Mouse (Mus musculus) hindbrain, embryonic 16.5 days (tissue): Measurements from ENCODE around the gene Plpp3. TPM values are rescaled to one million over a fixed set of nuclear protein-coding genes. Genes with fewer than 3 reads are reported as not detected.
"Not testable (repeated sequence)": the region's sequence is repeated elsewhere in the genome, so short reads cannot be mapped to it uniquely, and the experiment has no call there.

Experiments used
- ATAC-seq: fragments of 200-750 bp; cut with Nextera tagmentation; 2 replicates; pipeline ENCODE4 v1.8.0; 2017; ENCODE audit warnings: moderate TSS enrichment, moderate library complexity
- H3K27ac ChIP-seq: fragments of 300-500 bp; sonication (generic); 2 replicates; pipeline ENCODE4 v1.5.1; 2014; ENCODE audit warnings: low read depth, mild to moderate bottlenecking, control low read depth, low read length, moderate library complexity
- H3K27me3 ChIP-seq: fragments of 300-500 bp; sonication (generic); replicated peaks from 2 replicates; pipeline ENCODE4 v1.6.1; 2014; ENCODE audit warnings: low read length; ENCODE audit not compliant: control insufficient read depth, insufficient read depth
- H3K36me3 ChIP-seq: fragments of 300-500 bp; sonication (generic); 2 replicates; pipeline ENCODE4 v1.6.1; 2014; ENCODE audit warnings: mild to moderate bottlenecking, low read length, moderate library complexity, mixed read lengths; ENCODE audit not compliant: control insufficient read depth, insufficient read depth
- H3K4me1 ChIP-seq: fragments of 300-500 bp; sonication (generic); 2 replicates; pipeline ENCODE4 v1.6.1; 2014; ENCODE audit warnings: low read depth, low read length; ENCODE audit not compliant: control insufficient read depth, insufficient read depth
- H3K4me2 ChIP-seq: fragments of 300-500 bp; sonication (generic); 2 replicates; pipeline ENCODE4 v1.6.1; 2014; ENCODE audit warnings: mild to moderate bottlenecking, low read length, control low read depth, moderate library complexity
- H3K4me3 ChIP-seq: fragments of 300-500 bp; sonication (generic); 2 replicates; pipeline ENCODE4 v1.5.1; 2014; ENCODE audit warnings: mild to moderate bottlenecking, low read length, control low read depth, moderate library complexity
- H3K9ac ChIP-seq: fragments of 300-500 bp; sonication (generic); 2 replicates; pipeline ENCODE4 v1.6.1; 2014; ENCODE audit warnings: low read depth, mild to moderate bottlenecking, control low read depth, low read length, moderate library complexity
- H3K9me3 ChIP-seq: fragments of 300-500 bp; sonication (generic); 2 replicates; pipeline ENCODE4 v1.6.1; 2014; ENCODE audit warnings: mild to moderate bottlenecking, low read length, moderate library complexity; ENCODE audit not compliant: control insufficient read depth
- WGBS: fragments of 180-500 bp; shearing (Covaris S2); extraction: QIAGEN DNeasy Blood & Tissue Kit; methylation state at CpG from one replicate; pipeline ENCODE4 v1.1.7; 2014; 5-methylcytosine and 5-hydroxymethylcytosine counted together
- polyA plus RNA-seq: library from polyadenylated mRNA; unstranded; fragments of >200 nt; fragmentation: Nextera tagmentation; extraction: Ambion mirVana; gene quantifications from 2 replicates; pipeline ENCODE4 v1.2.1, GENCODE M21; 2015

Gene Plpp3
- polyA plus RNA-seq, 1 experiment from 2014 or later = 122 TPM

DNA sequence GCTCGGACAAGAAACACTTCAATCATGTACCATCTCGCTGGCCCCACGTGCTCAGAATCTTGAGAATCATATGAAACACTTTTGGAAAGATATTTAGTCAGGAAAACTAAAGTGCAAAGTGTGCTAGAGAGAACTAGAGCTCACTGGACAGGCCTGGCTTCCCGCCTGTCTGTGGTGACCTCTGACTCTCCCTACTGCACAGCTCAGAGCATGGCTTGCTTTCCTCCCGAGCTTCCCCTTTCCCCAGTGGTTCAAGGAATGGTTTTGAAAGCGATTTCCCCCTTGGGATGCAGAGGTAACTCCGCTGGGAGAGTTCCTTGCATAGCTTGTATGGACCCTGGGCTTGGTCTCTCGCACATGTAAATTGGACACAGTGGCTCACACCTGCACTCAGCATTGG, 107.9 kb downstream of the Plpp3 start:
- 87% methylated on average over 8 of the region's 8 CpGs for WGBS
- no peak overlapping the region for H3K27ac ChIP-seq
- no peak for ATAC-seq
- no peaks in the 10 kb centered on the region for H3K36me3 ChIP-seq
- no peak overlapping the region for H3K9ac ChIP-seq
- no peaks in the 10 kb centered on the region for H3K27me3 ChIP-seq
- no peaks in the 10 kb centered on the region for H3K9me3 ChIP-seq
- no peak overlapping the region for H3K4me3 ChIP-seq
- H3K4me1 ChIP-seq = no peaks in the 10 kb centered on the region
- no peak overlapping the region for H3K4me2 ChIP-seq

DNA sequence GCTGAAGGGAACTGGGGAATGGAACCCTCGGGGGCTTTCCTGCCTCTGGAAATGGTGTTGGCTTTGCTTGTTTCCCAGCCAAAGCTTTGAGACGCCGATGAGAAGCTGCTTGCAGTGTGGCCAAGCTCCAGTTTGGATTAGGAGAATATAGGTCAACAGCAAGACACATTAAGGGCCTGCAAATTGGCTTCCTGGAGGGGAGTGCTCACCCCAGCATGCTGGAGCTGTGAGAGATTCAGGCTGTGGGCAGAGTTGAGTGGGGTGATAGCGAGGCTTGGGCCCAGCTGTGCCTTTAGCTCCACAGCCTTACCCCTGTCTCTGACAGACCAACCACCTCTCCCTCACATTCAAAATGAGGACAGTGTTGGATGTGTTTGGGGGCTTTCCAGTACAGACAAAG, 108.5 kb downstream of the Plpp3 start:
- no peak for ATAC-seq
- H3K9ac ChIP-seq = no peak overlapping the region
- 78% methylated on average over 4 of the region's 4 CpGs for WGBS
- no peak overlapping the region for H3K4me2 ChIP-seq
- no peaks in the 10 kb centered on the region for H3K4me1 ChIP-seq
- no peak overlapping the region for H3K27ac ChIP-seq
- no peaks in the 10 kb centered on the region for H3K27me3 ChIP-seq
- no peaks in the 10 kb centered on the region for H3K9me3 ChIP-seq
- no peak overlapping the region for H3K4me3 ChIP-seq
- H3K36me3 ChIP-seq = no peaks in the 10 kb centered on the region

DNA sequence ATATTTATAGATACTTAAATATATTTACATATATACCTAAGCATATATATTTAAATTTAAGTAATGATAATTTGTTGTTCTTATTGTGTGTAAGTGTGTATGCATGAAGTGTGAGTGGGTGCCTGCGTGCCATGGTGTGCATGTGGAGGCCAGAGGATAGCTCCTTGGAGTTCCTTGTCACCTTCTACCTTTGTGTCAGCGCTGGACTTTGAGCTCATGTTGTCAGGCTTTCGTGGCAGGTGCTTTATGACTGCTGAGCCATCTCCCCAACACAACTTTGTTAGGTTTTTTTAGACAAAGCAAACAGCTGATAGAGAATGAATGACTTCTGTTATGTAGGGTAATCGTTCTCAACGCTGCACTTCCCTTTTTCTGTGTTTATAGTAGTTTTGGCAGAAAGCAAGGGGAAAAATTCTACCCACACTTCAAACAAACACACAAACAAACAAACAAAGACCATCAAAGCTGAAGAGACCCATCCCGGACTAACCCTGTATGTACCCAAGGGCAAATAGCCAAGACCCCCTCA, 111.1 kb downstream of the Plpp3 start:
- no peak overlapping the region for H3K27ac ChIP-seq
- WGBS = 80% methylated on average over 6 of the region's 6 CpGs
- H3K4me2 ChIP-seq = no peak overlapping the region
- no peak overlapping the region for H3K9ac ChIP-seq
- H3K27me3 ChIP-seq = no peaks in the 10 kb centered on the region
- ATAC-seq = no peak
- no peak overlapping the region for H3K4me3 ChIP-seq
- no peaks in the 10 kb centered on the region for H3K4me1 ChIP-seq
- no peaks in the 10 kb centered on the region for H3K36me3 ChIP-seq
- no peaks in the 10 kb centered on the region for H3K9me3 ChIP-seq

DNA sequence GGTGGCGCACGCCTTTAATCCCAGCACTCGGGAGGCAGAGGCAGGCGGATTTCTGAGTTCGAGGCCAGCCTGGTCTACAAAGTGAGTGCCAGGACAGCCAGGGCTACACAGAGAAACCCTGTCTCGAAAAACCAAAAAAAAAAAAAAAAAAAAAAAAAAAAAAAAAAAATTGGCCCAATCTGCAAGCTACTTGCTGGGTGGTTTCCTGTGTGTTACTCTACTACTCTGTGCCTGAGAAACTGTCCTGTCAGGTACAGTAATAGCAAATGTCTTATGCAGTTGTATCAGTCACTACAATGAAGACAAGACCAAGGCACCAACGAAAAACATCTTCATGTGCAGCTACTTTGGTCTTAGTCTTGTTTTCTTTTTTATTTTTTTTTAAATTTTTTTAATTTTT, 112.3 kb downstream of the Plpp3 start:
- not testable (repeated sequence) for H3K4me2 ChIP-seq, H3K4me1 ChIP-seq, H3K9me3 ChIP-seq, H3K4me3 ChIP-seq, H3K9ac ChIP-seq, H3K27ac ChIP-seq, H3K36me3 ChIP-seq, H3K27me3 ChIP-seq, ATAC-seq
- WGBS = 99% methylated on average over 5 of the region's 7 CpGs

DNA sequence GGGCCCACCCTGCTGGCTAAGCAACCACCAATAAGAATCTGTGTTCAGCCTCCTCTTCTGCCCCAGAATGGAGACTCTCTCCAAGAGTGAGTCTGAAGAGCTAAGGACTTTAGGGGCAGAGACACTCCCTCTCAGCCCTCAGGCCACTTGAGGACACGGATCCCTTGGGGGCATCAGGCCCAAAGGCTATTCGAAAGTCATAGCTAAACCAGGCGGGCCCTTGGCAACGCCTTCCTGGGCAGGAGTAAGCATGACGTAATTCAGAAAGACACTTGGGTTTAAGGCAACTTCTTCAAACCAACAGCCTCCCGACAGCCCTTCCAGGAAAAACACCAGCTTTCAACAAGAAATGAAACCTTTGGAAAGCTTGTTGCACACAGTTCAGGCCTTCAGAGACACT, 114.0 kb downstream of the Plpp3 start:
- no peaks in the 10 kb centered on the region for H3K27me3 ChIP-seq
- H3K4me2 ChIP-seq = no peak overlapping the region
- ATAC-seq = no peak

DNA sequence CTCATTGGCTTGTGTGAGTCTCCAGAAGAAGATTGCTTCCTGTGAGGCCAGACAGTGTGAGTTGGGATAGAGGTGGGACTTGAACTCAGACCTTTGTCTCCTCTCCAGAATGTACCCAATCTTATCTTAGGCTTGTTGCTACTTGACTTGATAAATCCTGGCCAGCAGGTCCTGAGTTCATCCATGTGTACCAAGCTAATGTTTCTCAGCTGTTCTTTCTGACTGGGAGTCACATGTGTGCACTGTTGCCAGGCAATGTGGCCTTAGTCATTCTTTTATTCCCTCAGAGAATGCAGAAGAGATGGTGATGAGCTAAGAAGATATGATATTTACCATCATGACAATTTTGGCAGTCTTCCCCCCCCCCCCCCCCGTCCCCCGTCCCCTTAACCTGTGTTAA, 115.9 kb downstream of the Plpp3 start:
- no peak overlapping the region for H3K4me2 ChIP-seq
- ATAC-seq = no peak
- H3K4me1 ChIP-seq = no peaks in the 10 kb centered on the region
- H3K27ac ChIP-seq = no peak overlapping the region
- no peaks in the 10 kb centered on the region for H3K36me3 ChIP-seq
- no peaks in the 10 kb centered on the region for H3K9me3 ChIP-seq
- H3K4me3 ChIP-seq = no peak overlapping the region
- no peak overlapping the region for H3K9ac ChIP-seq
- WGBS = 72% methylated on average over 2 of the region's 2 CpGs
- H3K27me3 ChIP-seq = no peaks in the 10 kb centered on the region

More for the DNA sequence above, 114.0 kb downstream of the Plpp3 start:
- H3K4me1 ChIP-seq = no peaks in the 10 kb centered on the region
- no peak overlapping the region for H3K27ac ChIP-seq
- H3K4me3 ChIP-seq = no peak overlapping the region
- H3K9me3 ChIP-seq = no peaks in the 10 kb centered on the region
- H3K9ac ChIP-seq = no peak overlapping the region
- WGBS = 82% methylated on average over 6 of the region's 6 CpGs
- no peaks in the 10 kb centered on the region for H3K36me3 ChIP-seq

DNA sequence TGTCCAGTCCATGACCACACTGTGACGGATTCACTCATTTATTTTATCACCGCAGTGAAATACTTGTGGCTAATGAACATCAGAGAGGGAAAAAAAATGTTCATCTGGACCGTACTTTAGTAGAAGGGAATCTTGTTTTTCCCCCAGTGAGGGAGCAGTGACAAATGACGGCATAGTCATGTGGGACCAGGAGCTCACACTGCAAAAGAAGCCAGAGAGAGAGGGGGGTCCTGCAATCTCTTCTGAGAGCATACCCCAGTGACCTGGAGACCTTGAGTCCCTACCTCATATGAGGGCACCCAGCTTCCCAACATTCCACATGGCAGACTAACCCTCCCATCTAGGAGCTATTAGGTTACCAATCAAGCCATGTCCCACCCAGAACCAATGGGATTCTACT, 116.3 kb downstream of the Plpp3 start:
- Histone ChIP-seq H3K4me1 (no peaks in the 10 kb centered on the region), H3K36me3 (no peaks in the 10 kb centered on the region), H3K9ac (no peak overlapping the region), H3K4me2 (no peak overlapping the region), H3K27ac (no peak overlapping the region), H3K4me3 (no peak overlapping the region), H3K27me3 (no peaks in the 10 kb centered on the region), H3K9me3 (no peaks in the 10 kb centered on the region)
- no peak for ATAC-seq
- WGBS = 79% methylated on average over 4 of the region's 4 CpGs

DNA sequence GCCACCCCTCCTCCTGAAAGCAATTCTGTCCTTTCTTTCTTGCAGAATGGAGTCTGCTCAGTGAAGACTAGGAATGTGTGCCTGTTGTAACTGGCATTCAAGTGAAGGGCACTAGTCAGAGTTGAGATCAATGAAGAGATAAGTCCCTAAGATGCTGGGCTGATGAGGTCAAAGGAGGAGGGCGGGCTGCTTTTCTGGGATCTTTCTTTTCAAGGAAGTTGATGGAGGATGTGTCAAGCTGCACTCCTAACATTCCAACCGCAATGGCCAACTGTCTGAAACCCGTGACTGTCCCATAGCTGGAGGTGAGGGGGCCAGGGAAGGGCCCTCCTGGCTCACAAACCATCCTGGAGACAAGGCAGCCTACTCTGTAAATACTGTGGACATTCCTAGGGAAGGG, 118.5 kb downstream of the Plpp3 start:
- H3K9ac ChIP-seq = no peak overlapping the region
- 44% methylated on average over 3 of the region's 3 CpGs for WGBS
- no peak overlapping the region for H3K4me3 ChIP-seq
- H3K9me3 ChIP-seq = no peaks in the 10 kb centered on the region
- H3K27me3 ChIP-seq = no peaks in the 10 kb centered on the region
- H3K27ac ChIP-seq = no peak overlapping the region
- H3K36me3 ChIP-seq = no peaks in the 10 kb centered on the region
- no peak overlapping the region for H3K4me2 ChIP-seq
- no peak for ATAC-seq
- H3K4me1 ChIP-seq = no peaks in the 10 kb centered on the region

DNA sequence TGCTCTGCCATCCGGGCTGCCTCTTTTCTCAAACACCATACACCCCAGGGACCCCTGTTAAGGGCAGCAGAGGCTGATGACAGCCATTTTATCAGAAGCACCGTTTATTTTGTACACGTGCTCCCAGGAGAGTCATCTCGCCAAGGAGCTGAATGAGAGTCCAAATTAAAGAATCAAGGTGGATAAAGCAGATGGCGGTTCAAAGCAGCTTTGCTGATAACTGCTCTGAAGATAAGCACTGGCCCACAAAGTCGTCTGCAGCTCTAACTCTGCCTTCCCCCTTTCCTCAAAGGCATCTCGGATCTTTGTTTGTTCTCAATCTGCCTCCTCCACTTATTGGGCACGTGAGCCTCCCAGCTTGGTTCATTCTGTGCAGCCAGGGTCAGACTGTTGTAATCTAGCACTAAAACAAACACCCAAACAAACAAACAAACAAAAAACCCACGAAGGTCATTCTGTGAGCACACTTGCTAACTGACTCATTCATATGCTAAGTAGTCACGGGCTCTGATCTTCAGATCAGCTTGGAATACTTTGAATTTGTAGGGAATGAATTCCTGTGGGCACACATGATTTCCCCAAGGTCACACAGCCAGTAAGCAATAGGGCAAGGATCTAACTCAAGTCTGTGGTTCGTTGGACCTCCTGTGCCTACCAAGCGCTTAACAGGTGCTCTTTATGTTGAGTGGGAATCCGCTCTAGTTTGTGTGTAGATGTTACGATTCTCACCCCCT, 119.1 kb downstream of the Plpp3 start:
- no peak for ATAC-seq

More for the DNA sequence above, 119.1 kb downstream of the Plpp3 start:
- WGBS = 29% methylated on average over 14 of the region's 14 CpGs
- H3K27ac ChIP-seq = no peak overlapping the region
- H3K27me3 ChIP-seq = no peaks in the 10 kb centered on the region
- no peak overlapping the region for H3K4me2 ChIP-seq
- no peaks in the 10 kb centered on the region for H3K4me1 ChIP-seq
- H3K9me3 ChIP-seq = no peaks in the 10 kb centered on the region
- no peak overlapping the region for H3K4me3 ChIP-seq
- H3K36me3 ChIP-seq = no peaks in the 10 kb centered on the region
- H3K9ac ChIP-seq = no peak overlapping the region
